Mouse (Mus musculus) splenic B cell, adult 2 months (primary cell): ENCODE results near the gene Wscd2.

Source experiments
- DNase-seq: peaks from one replicate; pipeline ENCODE4 v3.0.0-alpha.2; 2011; ENCODE audit warnings: low read depth, low spot score
- H3K27me3 ChIP-seq: 2 replicates; pipeline ENCODE4 v1.6.1; 2012; ENCODE audit warnings: mild to moderate bottlenecking, low read length, moderate library complexity, mixed read lengths; ENCODE audit not compliant: control insufficient read depth, poor library complexity, insufficient read depth, severe bottlenecking
- H3K36me3 ChIP-seq: 2 replicates; pipeline ENCODE4 v1.6.1; 2012; ENCODE audit warnings: mild to moderate bottlenecking, low read length, moderate library complexity, mixed read lengths; ENCODE audit not compliant: control insufficient read depth, poor library complexity, insufficient read depth, severe bottlenecking

Wscd2 gene

GRCm38 (mm10) chr5:113538826-113539225, 48.7 kb downstream of the Wscd2 start:
- H3K36me3 ChIP-seq, result no peaks in the 10 kb centered on the region

GRCm38 (mm10) chr5:113539438-113539837, 49.3 kb downstream of the Wscd2 start:
- no peaks in the 10 kb centered on the region for H3K36me3 ChIP-seq
- no peak for DNase-seq
- no peaks in the 10 kb centered on the region for H3K27me3 ChIP-seq

More at GRCm38 (mm10) chr5:113538826-113539225, 48.7 kb downstream of the Wscd2 start:
- DNase-seq, result no peak
- H3K27me3 ChIP-seq, result no peaks in the 10 kb centered on the region

GRCm38 (mm10) chr5:113539858-113540257, 49.7 kb downstream of the Wscd2 start:
- Histone ChIP-seq H3K36me3 (no peaks in the 10 kb centered on the region), H3K27me3 (no peaks in the 10 kb centered on the region)
- no peak for DNase-seq

- Histone ChIP-seq H3K36me3 (no peaks in the 10 kb centered on the region), H3K27me3 (no peaks in the 10 kb centered on the region)
- no peak for DNase-seq
Observed at GRCm38 (mm10) chr5:113541196-113541595, 51.1 kb downstream of the Wscd2 start.

- no peaks in the 10 kb centered on the region for H3K36me3 ChIP-seq
- no peaks in the 10 kb centered on the region for H3K27me3 ChIP-seq
- no peak for DNase-seq
Observed at GRCm38 (mm10) chr5:113542885-113543476, 52.8 kb downstream of the Wscd2 start.

- peak; percentile 37 for DNase-seq
- Histone ChIP-seq H3K27me3 (no peaks in the 10 kb centered on the region), H3K36me3 (no peaks in the 10 kb centered on the region)
Observed at GRCm38 (mm10) chr5:113547949-113548700, 58.0 kb downstream of the Wscd2 start.

GRCm38 (mm10) chr5:113550249-113550648, 60.1 kb downstream of the Wscd2 start:
- DNase-seq, result no peak
- H3K27me3 ChIP-seq, result no peaks in the 10 kb centered on the region
- no peaks in the 10 kb centered on the region for H3K36me3 ChIP-seq

GRCm38 (mm10) chr5:113550759-113551158, 60.6 kb downstream of the Wscd2 start:
- no peak for DNase-seq
- Histone ChIP-seq H3K27me3 (no peaks in the 10 kb centered on the region), H3K36me3 (no peaks in the 10 kb centered on the region)

GRCm38 (mm10) chr5:113553402-113553897, 63.3 kb downstream of the Wscd2 start:
- no peak for DNase-seq
- Histone ChIP-seq H3K36me3 (no peaks in the 10 kb centered on the region), H3K27me3 (no peaks in the 10 kb centered on the region)

- Histone ChIP-seq H3K36me3 (no peaks in the 10 kb centered on the region), H3K27me3 (no peaks in the 10 kb centered on the region)
- no peak for DNase-seq
Observed at GRCm38 (mm10) chr5:113554095-113554494, 64.0 kb downstream of the Wscd2 start.

GRCm38 (mm10) chr5:113554571-113554970, 64.4 kb downstream of the Wscd2 start:
- Histone ChIP-seq H3K36me3 (no peaks in the 10 kb centered on the region), H3K27me3 (no peaks in the 10 kb centered on the region)
- DNase-seq, result no peak

GRCm38 (mm10) chr5:113555684-113556083, 65.6 kb downstream of the Wscd2 start:
- no peaks in the 10 kb centered on the region for H3K36me3 ChIP-seq
- DNase-seq, result no peak
- no peaks in the 10 kb centered on the region for H3K27me3 ChIP-seq

- no peak for DNase-seq
- Histone ChIP-seq H3K36me3 (no peaks in the 10 kb centered on the region), H3K27me3 (no peaks in the 10 kb centered on the region)
Observed at GRCm38 (mm10) chr5:113558065-113558464, 67.9 kb downstream of the Wscd2 start.

- H3K27me3 ChIP-seq, result no peaks in the 10 kb centered on the region
- no peak for DNase-seq
Observed at GRCm38 (mm10) chr5:113559627-113560026, 69.5 kb downstream of the Wscd2 start.

GRCm38 (mm10) chr5:113564463-113564862, 74.3 kb downstream of the Wscd2 start:
- no peaks in the 10 kb centered on the region for H3K27me3 ChIP-seq
- DNase-seq, result no peak
- no peaks in the 10 kb centered on the region for H3K36me3 ChIP-seq

More at GRCm38 (mm10) chr5:113559627-113560026, 69.5 kb downstream of the Wscd2 start:
- H3K36me3 ChIP-seq, result no peaks in the 10 kb centered on the region
